Mouse (Mus musculus) lung, embryonic 15.5 days (tissue): ENCODE results near the gene Ccdc191. TPM values are rescaled to one million over a fixed set of nuclear protein-coding genes. Genes with fewer than 3 reads are reported as not detected.

ENCODE experiments used
- ATAC-seq: fragments of 200-750 bp; cut with Nextera tagmentation; 2 replicates; pipeline ENCODE4 v1.8.0; 2017; ENCODE audit warnings: moderate number of reproducible peaks, borderline replicate concordance; ENCODE audit not compliant: low FRiP score, low TSS enrichment; ENCODE audit errors: extremely low read depth
- H3K27ac ChIP-seq: fragments of 300-500 bp; sonication (generic); 2 replicates; pipeline ENCODE4 v1.5.1; 2015; ENCODE audit warnings: moderate library complexity, mild to moderate bottlenecking, inconsistent platforms
- H3K27me3 ChIP-seq: fragments of 300-500 bp; sonication (generic); 2 replicates; pipeline ENCODE4 v1.6.1; 2015; ENCODE audit warnings: inconsistent platforms
- H3K36me3 ChIP-seq: fragments of 300-500 bp; sonication (generic); 2 replicates; pipeline ENCODE4 v1.6.1; 2015; ENCODE audit warnings: inconsistent platforms
- H3K4me1 ChIP-seq: fragments of 300-500 bp; sonication (generic); 2 replicates; pipeline ENCODE4 v1.6.1; 2015; ENCODE audit warnings: inconsistent platforms
- H3K4me2 ChIP-seq: fragments of 300-500 bp; sonication (generic); 2 replicates; pipeline ENCODE4 v1.6.1; 2015; ENCODE audit warnings: inconsistent platforms, mild to moderate bottlenecking, moderate library complexity
- H3K4me3 ChIP-seq: fragments of 300-500 bp; sonication (generic); 2 replicates; pipeline ENCODE4 v1.5.1; 2015; ENCODE audit warnings: mild to moderate bottlenecking, inconsistent platforms
- H3K9ac ChIP-seq: fragments of 300-500 bp; sonication (generic); 2 replicates; pipeline ENCODE4 v1.6.1; 2015; ENCODE audit warnings: inconsistent platforms
- H3K9me3 ChIP-seq: fragments of 300-500 bp; sonication (generic); 2 replicates; pipeline ENCODE4 v1.6.1; 2016; ENCODE audit warnings: inconsistent platforms
- WGBS: fragments of 180-500 bp; shearing (Covaris S2); methylation state at CpG from one replicate; pipeline ENCODE4 v1.1.7; 2015; 5-methylcytosine and 5-hydroxymethylcytosine counted together
- polyA plus RNA-seq: library from polyadenylated mRNA; unstranded; fragments of >200 nt; fragmentation: Nextera tagmentation; extraction: Ambion mirVana; gene quantifications from 2 replicates; pipeline ENCODE4 v1.2.1, GENCODE M21; 2015

Ccdc191 gene
- polyA plus RNA-seq, 1 experiment from 2014 or later = 15.5 TPM

DNA sequence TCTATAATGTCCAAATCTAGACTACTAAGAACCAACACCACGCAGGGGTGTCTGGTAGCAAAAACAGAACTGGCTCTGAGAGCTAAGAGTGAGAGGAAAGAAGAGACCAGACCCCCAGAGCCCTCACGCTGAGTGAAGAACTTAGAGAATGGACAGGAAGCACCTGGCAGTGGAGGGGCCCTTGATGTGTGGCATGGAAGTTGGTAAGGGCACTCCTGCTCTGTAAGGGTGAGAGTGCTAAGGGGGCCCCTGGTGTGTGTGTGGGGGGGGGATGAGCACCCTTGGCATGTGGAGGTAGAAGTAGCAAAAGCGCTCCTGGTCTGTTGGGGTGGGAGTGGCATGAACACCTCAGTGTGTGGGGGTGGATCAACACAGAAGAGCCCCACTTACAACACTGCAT lies 80.8 kb downstream of the Ccdc191 start:
- Histone ChIP-seq H3K9me3 (no peaks in the 10 kb centered on the region), H3K4me3 (no peak overlapping the region), H3K4me1 (no peaks in the 10 kb centered on the region), H3K4me2 (no peak overlapping the region), H3K36me3 (no peaks in the 10 kb centered on the region), H3K27me3 (no peaks in the 10 kb centered on the region), H3K27ac (no peak overlapping the region), H3K9ac (no peak overlapping the region)
- WGBS = 80% methylated on average over 3 of the region's 3 CpGs
- no peak for ATAC-seq

- Histone ChIP-seq H3K4me1 (no peaks in the 10 kb centered on the region), H3K4me2 (no peak overlapping the region), H3K9me3 (no peaks in the 10 kb centered on the region), H3K9ac (no peak overlapping the region), H3K27ac (no peak overlapping the region), H3K4me3 (no peak overlapping the region), H3K27me3 (no peaks in the 10 kb centered on the region), H3K36me3 (no peaks in the 10 kb centered on the region)
- no peak for ATAC-seq
- WGBS = 90% methylated on average over 11 of the region's 11 CpGs
These were observed 81.6 kb downstream of the Ccdc191 start for GRCm38 (mm10) chr16:43971189-43971588.

DNA sequence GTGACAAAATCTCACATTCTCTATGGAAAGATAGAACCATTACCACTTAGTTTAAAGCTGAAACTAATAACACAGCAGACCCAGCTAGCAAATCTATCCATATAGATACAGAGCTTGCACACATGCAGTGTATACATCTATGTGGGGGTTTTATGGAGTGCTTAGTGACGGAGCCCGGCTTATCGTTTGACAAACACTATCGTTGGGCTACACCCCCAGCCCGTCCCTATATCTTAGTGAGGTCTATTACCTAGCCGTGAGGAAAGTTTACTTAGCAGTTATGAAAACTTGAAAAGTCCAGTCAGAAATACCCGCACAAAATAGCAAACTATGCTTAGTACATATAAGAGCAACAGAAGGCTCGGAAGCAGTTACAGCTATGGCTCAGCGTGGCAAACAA lies 82.1 kb downstream of the Ccdc191 start:
- ATAC-seq = no peak
- Histone ChIP-seq H3K4me1 (no peaks in the 10 kb centered on the region), H3K4me2 (no peak overlapping the region), H3K4me3 (no peak overlapping the region), H3K27me3 (no peaks in the 10 kb centered on the region), H3K9ac (no peak overlapping the region), H3K36me3 (no peaks in the 10 kb centered on the region), H3K27ac (no peak overlapping the region), H3K9me3 (no peaks in the 10 kb centered on the region)
- 52% methylated on average over 9 of the region's 9 CpGs for WGBS

DNA sequence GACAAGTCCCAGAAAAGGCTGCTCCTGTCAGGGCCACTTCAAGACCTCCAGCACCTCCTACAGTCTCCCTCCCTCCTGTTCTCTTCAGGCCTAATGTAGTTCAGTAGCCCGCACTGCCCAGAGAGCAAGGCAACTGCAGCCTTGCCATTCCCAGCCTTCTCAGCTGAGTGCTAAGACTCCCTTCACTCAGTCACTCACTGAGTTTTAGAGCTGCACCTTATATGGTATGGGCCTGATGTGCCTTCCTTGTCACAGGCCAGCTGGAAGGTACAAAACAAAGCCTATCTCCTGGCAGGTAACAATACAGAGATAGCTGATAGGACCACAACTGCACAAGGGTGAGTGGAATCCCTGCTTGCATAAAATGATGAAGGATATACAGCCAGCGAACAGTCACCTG lies 82.8 kb downstream of the Ccdc191 start:
- Histone ChIP-seq H3K4me2 (no peak overlapping the region), H3K9ac (no peak overlapping the region), H3K36me3 (no peaks in the 10 kb centered on the region), H3K9me3 (no peaks in the 10 kb centered on the region), H3K27ac (no peak overlapping the region), H3K4me1 (no peaks in the 10 kb centered on the region), H3K4me3 (no peak overlapping the region), H3K27me3 (peaks cover 1% of the 10 kb centered on the region; the same call in 1 of the 2 replicates)
- WGBS = 90% methylated on average over 2 of the region's 2 CpGs
- ATAC-seq = no peak

GRCm38 (mm10) chr16:43973147-43973546 lies 83.5 kb downstream of the Ccdc191 start:
- Histone ChIP-seq H3K4me2 (no peak overlapping the region), H3K9me3 (no peaks in the 10 kb centered on the region), H3K4me1 (no peaks in the 10 kb centered on the region), H3K9ac (no peak overlapping the region), H3K27me3 (peaks cover 5% of the 10 kb centered on the region; the same call in 1 of the 2 replicates), H3K27ac (no peak overlapping the region), H3K4me3 (no peak overlapping the region), H3K36me3 (no peaks in the 10 kb centered on the region)
- 94% methylated on average over 11 of the region's 11 CpGs for WGBS
- no peak for ATAC-seq

DNA sequence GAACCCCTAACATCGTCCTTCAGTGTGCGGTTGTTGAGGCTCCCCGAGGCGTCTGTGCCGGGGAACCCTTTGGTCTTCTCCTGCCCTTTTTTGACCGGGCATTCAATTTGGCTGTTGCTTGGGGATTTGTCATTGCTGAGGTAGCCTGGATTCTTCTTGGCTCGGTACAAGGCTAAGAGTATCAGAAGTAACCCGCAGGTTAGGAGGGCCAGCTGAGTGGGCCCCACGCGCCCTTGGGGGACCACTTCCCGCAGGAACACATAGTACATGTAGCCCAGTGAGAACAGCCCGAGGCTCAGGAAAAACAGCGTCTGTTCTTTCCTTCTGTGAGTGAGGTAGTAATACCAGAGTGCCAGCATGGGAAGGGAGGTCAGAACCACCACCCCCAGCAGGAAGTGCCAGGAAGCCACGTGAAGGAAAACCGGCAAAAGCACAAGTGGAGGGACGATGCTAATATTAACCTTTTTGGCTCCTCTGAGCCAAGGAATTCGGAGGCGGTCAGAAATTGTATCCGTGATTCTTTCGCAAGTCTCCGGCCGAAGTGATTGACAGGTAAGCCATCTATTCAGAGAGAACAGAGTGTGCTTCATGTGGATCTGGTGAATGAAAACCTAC lies 84.1 kb downstream of the Ccdc191 start:
- no peaks in the 10 kb centered on the region for H3K36me3 ChIP-seq
- H3K4me1 ChIP-seq = no peaks in the 10 kb centered on the region
- ATAC-seq = no peak
- WGBS = 81% methylated on average over 22 of the region's 22 CpGs
- H3K27ac ChIP-seq = no peak overlapping the region
- H3K9ac ChIP-seq = no peak overlapping the region
- no peak overlapping the region for H3K4me2 ChIP-seq
- H3K9me3 ChIP-seq = no peaks in the 10 kb centered on the region
- no peak overlapping the region for H3K4me3 ChIP-seq
- H3K27me3 ChIP-seq = peaks cover 9% of the 10 kb centered on the region

DNA sequence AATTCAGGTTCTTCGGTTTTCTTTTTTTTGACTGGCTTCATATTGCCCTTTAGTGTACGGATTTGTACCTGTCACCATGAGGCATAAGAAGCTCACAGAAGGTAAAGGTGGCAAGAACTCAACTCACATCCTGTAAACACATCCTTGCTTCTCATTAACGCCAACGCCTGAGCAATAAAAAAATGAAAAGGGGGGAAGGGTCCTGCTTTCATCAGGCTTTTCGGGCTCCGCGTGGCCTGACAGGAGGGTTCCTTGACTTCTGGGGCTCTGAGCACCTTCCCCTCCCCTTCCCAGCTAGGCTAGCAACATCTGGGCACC lies 89.4 kb downstream of the Ccdc191 start:
- Histone ChIP-seq H3K27me3 (peaks cover 24% of the 10 kb centered on the region), H3K9ac (no peak overlapping the region), H3K36me3 (no peaks in the 10 kb centered on the region), H3K4me2 (peak overlapping the region; percentile 100), H3K4me3 (peak overlapping the region; percentile 71), H3K9me3 (no peaks in the 10 kb centered on the region), H3K4me1 (peaks cover 4% of the 10 kb centered on the region; the same call in 1 of the 2 replicates), H3K27ac (no peak overlapping the region)
- 20% methylated on average over 7 of the region's 7 CpGs for WGBS
- no peak for ATAC-seq

DNA sequence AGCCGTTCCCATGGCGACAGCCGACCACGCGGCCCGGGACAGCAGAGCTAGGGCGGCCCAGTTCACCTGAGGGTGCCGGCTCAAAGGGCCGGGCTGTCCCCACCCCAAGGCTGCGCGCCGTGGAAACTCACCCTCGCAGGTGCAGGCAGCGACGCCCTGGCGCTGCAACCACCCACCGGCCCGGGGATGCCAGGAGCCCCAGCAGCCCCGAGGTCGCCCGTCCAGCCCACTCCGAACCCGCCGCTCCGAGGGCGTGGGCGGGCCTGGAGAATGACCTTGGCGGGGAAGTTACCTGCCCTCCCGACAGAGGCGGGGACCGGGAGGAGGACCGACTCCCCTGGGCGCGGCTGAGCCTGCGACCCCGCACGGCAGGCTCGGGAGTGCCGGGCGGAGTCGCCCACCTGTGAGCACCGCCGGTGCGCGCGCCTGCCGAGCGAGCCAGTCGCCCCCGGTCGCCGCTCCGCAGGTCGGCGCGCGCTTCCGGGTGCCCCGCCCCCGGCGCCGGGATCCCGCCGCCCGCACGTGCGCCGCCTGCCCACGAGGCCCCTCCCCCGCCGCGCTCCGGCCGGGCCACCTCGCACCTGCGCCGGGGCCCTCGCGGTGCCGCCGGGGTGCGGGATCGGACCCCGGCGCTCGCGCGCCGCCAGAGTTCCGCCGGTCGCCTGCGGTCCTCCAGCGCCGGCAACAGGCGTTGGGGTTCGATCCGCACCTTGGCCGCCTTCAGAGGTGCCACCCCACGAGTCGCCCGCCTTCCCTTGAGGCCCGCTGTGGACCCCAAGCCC lies 89.9 kb downstream of the Ccdc191 start, which contains the start of gene Zdhhc23:
Gene Zdhhc23 (minus strand): TSS at position 464 of the 782 bp plus-strand sequence.
- Histone ChIP-seq H3K27me3 (peaks cover 24% of the 10 kb centered on the region), H3K4me3 (peak within 1 kb of the TSS; percentile 71), H3K4me1 (peaks cover 4% of the 10 kb centered on the region; the same call in 1 of the 2 replicates), H3K36me3 (no peaks in the 10 kb centered on the region), H3K9me3 (no peaks in the 10 kb centered on the region), H3K9ac (peak within 1 kb of the TSS; percentile 50), H3K4me2 (peak within 1 kb of the TSS; percentile 100), H3K27ac (no peak within 1 kb of the TSS)
- under 1% methylated on average over 60 of the region's 103 CpGs for WGBS
- peak; percentile 76 for ATAC-seq

- Histone ChIP-seq H3K27ac (no peak overlapping the region), H3K9me3 (no peaks in the 10 kb centered on the region), H3K36me3 (no peaks in the 10 kb centered on the region), H3K4me1 (peaks cover 4% of the 10 kb centered on the region; the same call in 1 of the 2 replicates), H3K27me3 (peaks cover 24% of the 10 kb centered on the region), H3K4me2 (peak overlapping the region; percentile 100), H3K9ac (peak overlapping the region; percentile 50), H3K4me3 (peak overlapping the region; percentile 71)
- WGBS = 19% methylated on average over 9 of the region's 9 CpGs
- ATAC-seq = no peak
These were observed 90.6 kb downstream of the Ccdc191 start for GRCm38 (mm10) chr16:43980110-43980609.

GRCm38 (mm10) chr16:43986299-43986698 lies 96.7 kb downstream of the Ccdc191 start:
- Histone ChIP-seq H3K9me3 (no peaks in the 10 kb centered on the region), H3K4me3 (no peak overlapping the region), H3K4me1 (no peaks in the 10 kb centered on the region), H3K27me3 (no peaks in the 10 kb centered on the region), H3K27ac (no peak overlapping the region), H3K36me3 (no peaks in the 10 kb centered on the region), H3K4me2 (no peak overlapping the region), H3K9ac (no peak overlapping the region)
- no peak for ATAC-seq
- WGBS = 88% methylated on average over 4 of the region's 4 CpGs

GRCm38 (mm10) chr16:43994623-43995022 lies 105.0 kb downstream of the Ccdc191 start:
- Histone ChIP-seq H3K27ac (no peak overlapping the region), H3K4me1 (no peaks in the 10 kb centered on the region), H3K9ac (no peak overlapping the region), H3K36me3 (no peaks in the 10 kb centered on the region), H3K4me3 (no peak overlapping the region), H3K4me2 (no peak overlapping the region), H3K9me3 (no peaks in the 10 kb centered on the region), H3K27me3 (no peaks in the 10 kb centered on the region)
- no peak for ATAC-seq
- 73% methylated on average over 3 of the region's 3 CpGs for WGBS

GRCm38 (mm10) chr16:43999111-43999510 lies 109.5 kb downstream of the Ccdc191 start:
- 81% methylated on average over 8 of the region's 8 CpGs for whole genome bisulfite sequencing
- H3K9me3 ChIP-seq = no peaks in the 10 kb centered on the region
- H3K27me3 ChIP-seq = no peaks in the 10 kb centered on the region
- H3K4me1 ChIP-seq = no peaks in the 10 kb centered on the region
- H3K4me2 ChIP-seq = no peak overlapping the region
- no peak overlapping the region for H3K4me3 ChIP-seq
- H3K36me3 ChIP-seq = no peaks in the 10 kb centered on the region
- ATAC-seq = no peak
- no peak overlapping the region for H3K27ac ChIP-seq
- no peak overlapping the region for H3K9ac ChIP-seq
